37 mouse cellular contexts compared by ENCODE assay signal in the genomic region with DNA sequence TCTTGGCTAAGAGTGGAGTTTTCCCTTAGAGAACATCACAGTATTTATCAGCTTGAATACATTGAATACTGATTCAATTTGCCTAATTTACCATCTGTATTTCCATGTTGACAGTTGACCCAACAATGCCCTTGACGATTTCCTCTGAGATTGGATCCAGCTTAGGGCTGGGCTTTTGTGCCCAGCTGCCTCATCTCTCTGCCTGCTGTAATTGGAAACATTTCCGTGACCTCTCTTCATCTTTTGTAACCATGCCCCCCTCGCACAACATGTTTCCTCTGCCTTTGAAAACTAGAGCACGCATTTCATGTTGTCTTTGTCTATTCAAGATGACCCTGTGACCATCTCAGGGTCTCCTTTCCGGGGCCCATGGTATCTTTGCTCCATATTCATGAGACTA. TPM values are rescaled to one million over a fixed set of nuclear protein-coding genes. Genes with fewer than 3 reads are reported as not detected.
DNase-seq lines count a peak whose midpoint lies in the region; ATAC-seq and TF ChIP-seq lines count a peak whose summit lies in the region.
"Had no signal": no experiment of that assay in that cellular context is flagged by ENCODE, and none has a peak within 500 bp of the region (broad histone marks: within the 10 kb centered on the region; RNA-seq: fewer than 3 reads in every experiment).

No protein-coding gene starts in this region.

- WGBS in intestine, embryonic 14.5 days: 47% methylated on average over 5 of the region's 5 CpGs
- WGBS in intestine, embryonic 16.5 days: 49% methylated on average over 5 of the region's 5 CpGs
- 28% methylated on average over 5 of the region's 5 CpGs for WGBS in lung, embryonic 16.5 days

- intact Hi-C loops in left cerebral cortex, adult 2 months (cut with DNase I): no loop called here

- no peak overlapping the region for H3K9ac ChIP-seq in intestine, embryonic 14.5 days (ENCODE audit: low read length)
- no peak overlapping the region for H3K9ac ChIP-seq in intestine, embryonic 16.5 days (ENCODE audit: low read depth, low read length)
- no peak overlapping the region for H3K9ac ChIP-seq in lung, embryonic 16.5 days (ENCODE audit: low read length)
- H3K9ac ChIP-seq: hindbrain, embryonic 12.5 days; limb, embryonic 12.5 days; liver, postnatal 0 days had no signal

- no peak for ATAC-seq in intestine, embryonic 14.5 days (replicated peaks; ENCODE audit: low FRiP score, low TSS enrichment, low read depth)
- ATAC-seq in intestine, embryonic 16.5 days: no peak
- ATAC-seq in lung, embryonic 16.5 days (ENCODE audit: low read depth): peak; percentile 39; the same call in 1 of the 2 replicates
- ATAC-seq: forebrain, embryonic 14.5 days; inflammation-experienced regulatory T-cells, adult 6 months; liver, postnatal 0 days; midbrain, embryonic 16.5 days; Patski had no signal

- no peaks in the 10 kb centered on the region for H3K27me3 ChIP-seq in intestine, embryonic 14.5 days (replicated peaks; ENCODE audit: control insufficient read depth, insufficient read depth, low read length)
- H3K27me3 ChIP-seq in intestine, embryonic 16.5 days (replicated peaks; ENCODE audit: control insufficient read depth, insufficient read depth, low read length): no peaks in the 10 kb centered on the region
- H3K27me3 ChIP-seq in lung, embryonic 16.5 days (ENCODE audit: control insufficient read depth, insufficient read depth, low read depth, low read length): no peaks in the 10 kb centered on the region
- H3K27me3 ChIP-seq: limb, embryonic 12.5 days; Patski had no signal

- H3K9me3 ChIP-seq in intestine, embryonic 14.5 days (ENCODE audit: control insufficient read depth, low read length): no peaks in the 10 kb centered on the region
- no peaks in the 10 kb centered on the region for H3K9me3 ChIP-seq in intestine, embryonic 16.5 days (ENCODE audit: control insufficient read depth, low read length)
- H3K9me3 ChIP-seq in lung, embryonic 16.5 days (ENCODE audit: control insufficient read depth, low read length): no peaks in the 10 kb centered on the region
- H3K9me3 ChIP-seq: hindbrain, embryonic 12.5 days; limb, embryonic 12.5 days had no signal

- no peaks in the 10 kb centered on the region for H3K36me3 ChIP-seq in intestine, embryonic 14.5 days (ENCODE audit: control insufficient read depth, insufficient read depth, low read length)
- H3K36me3 ChIP-seq in intestine, embryonic 16.5 days (ENCODE audit: control insufficient read depth, insufficient read depth, low read length): no peaks in the 10 kb centered on the region
- H3K36me3 ChIP-seq in lung, embryonic 16.5 days (ENCODE audit: control insufficient read depth, insufficient read depth, low read length): no peaks in the 10 kb centered on the region
- H3K36me3 ChIP-seq: hindbrain, embryonic 12.5 days; limb, embryonic 12.5 days had no signal

- H3K27ac ChIP-seq in intestine, embryonic 14.5 days (ENCODE audit: low read depth): 0 out of 2 replicates have a peak overlapping the region, but pooled peaks have one; percentile 8
- H3K27ac ChIP-seq in intestine, embryonic 16.5 days (ENCODE audit: low read length): no peak overlapping the region
- H3K27ac ChIP-seq in lung, embryonic 16.5 days (ENCODE audit: low read length): 0 out of 2 replicates have a peak overlapping the region, but pooled peaks have one; percentile 20
- no peak overlapping the region for H3K27ac ChIP-seq in left cerebral cortex, adult 2 months
- H3K27ac ChIP-seq: hindbrain, embryonic 12.5 days; limb, embryonic 12.5 days; stomach, postnatal 0 days had no signal

- DNase-seq in intestine, embryonic 14.5 days (ENCODE audit: low spot score): peak; percentile 34
- DNase-seq in embryo, embryonic 10.5 days (ENCODE audit: low spot score): peak; percentile 63
- peak; percentile 63 for DNase-seq in mesoderm, embryonic 11.5 days (ENCODE audit: low read depth, low spot score)
- DNase-seq in left cerebral cortex, adult 2 months (ENCODE audit: extremely low spot score in 1 of 2, low spot score in 2 of 2): no peak
- no peak for DNase-seq in gastrocnemius, adult 8-10 months (ENCODE audit: low spot score in 2 of 2)
- DNase-seq in cerebellum, postnatal 10 days: no peak
- DNase-seq: adrenal gland, adult 2 months; cerebellum, adult 2 months; gastrocnemius, postnatal 10 days; heart, postnatal 10 days; kidney, adult 8-10 months; kidney, postnatal 14 days; liver, postnatal 0 days; right cerebral cortex, postnatal 14 days; thymus, adult 2 months; thymus, postnatal 4 days had no signal

- TF ChIP-seq CTCF in left cerebral cortex, adult 2 months (IDR thresholded peaks at IDR 0.05): no peak

- no peak overlapping the region for H3K4me2 ChIP-seq in intestine, embryonic 14.5 days (ENCODE audit: low read length)
- H3K4me2 ChIP-seq in intestine, embryonic 16.5 days (ENCODE audit: low read depth, low read length): no peak overlapping the region
- no peak overlapping the region for H3K4me2 ChIP-seq in lung, embryonic 16.5 days (ENCODE audit: low read depth, low read length)
- H3K4me2 ChIP-seq: heart, embryonic 11.5 days; hindbrain, embryonic 12.5 days; limb, embryonic 12.5 days; liver, embryonic 11.5 days had no signal

- 0 out of 2 replicates have a peak, but pooled peaks cover 3% of the 10 kb centered on the region for H3K4me1 ChIP-seq in intestine, embryonic 14.5 days (replicated peaks; ENCODE audit: control insufficient read depth, insufficient read depth, low read length)
- H3K4me1 ChIP-seq in intestine, embryonic 16.5 days (ENCODE audit: control insufficient read depth, insufficient read depth, low read length): peaks cover 6% of the 10 kb centered on the region; the same call in 1 of the 2 replicates
- H3K4me1 ChIP-seq in lung, embryonic 16.5 days (replicated peaks; ENCODE audit: control insufficient read depth, insufficient read depth, low read length): peaks cover 14% of the 10 kb centered on the region
- H3K4me1 ChIP-seq: limb, embryonic 12.5 days had no signal

- H3K4me3 ChIP-seq in intestine, embryonic 14.5 days (ENCODE audit: low read depth, low read length): no peak overlapping the region
- H3K4me3 ChIP-seq in intestine, embryonic 16.5 days (ENCODE audit: low read length): no peak overlapping the region
- no peak overlapping the region for H3K4me3 ChIP-seq in lung, embryonic 16.5 days (ENCODE audit: low read length)
- no peak overlapping the region for H3K4me3 ChIP-seq in left cerebral cortex, adult 2 months
- H3K4me3 ChIP-seq: hindbrain, embryonic 12.5 days; limb, embryonic 12.5 days; myocyte had no signal

RNA-seq across cellular contexts. Expression of a gene that starts 25.2 kb away (rescaled TPM):
- polyA plus RNA-seq in intestine, embryonic 14.5 days (2014; fragmentation: Nextera tagmentation; extraction: Ambion mirVana): not detected in 2 replicates
- polyA plus RNA-seq in intestine, embryonic 16.5 days (2015; fragmentation: Nextera tagmentation; extraction: Ambion mirVana): not detected in 2 replicates
- polyA plus RNA-seq in lung, embryonic 16.5 days (2015; fragmentation: Nextera tagmentation; extraction: Ambion mirVana): not detected in 2 replicates
- not detected for total RNA-seq in left cerebral cortex, adult 2 months (2021)
- total RNA-seq in gastrocnemius, adult 8-10 months (2022): not detected
- total RNA-seq: adrenal gland, adult 2 months; ES-E14; gastrocnemius, postnatal 10 days; granulocyte monocyte progenitor cell, adult 5-6 weeks; heart, postnatal 10 days; layer of hippocampus, adult 18-20 months; layer of hippocampus, postnatal 14 days; left cerebral cortex, postnatal 10 days; megakaryocyte progenitor cell, adult 5-6 weeks; neutrophil, adult 5-6 weeks had no signal
- polyA plus RNA-seq: adrenal gland, adult 2 months; cerebellum, adult 2 months; embryonic facial prominence, embryonic 14.5 days; forebrain, embryonic 14.5 days; frontal cortex, adult 2 months; heart, embryonic 11.5 days; hindbrain, embryonic 12.5 days; inflammation-experienced regulatory T-cells, adult 6 months; limb, embryonic 12.5 days; liver, embryonic 11.5 days; liver, postnatal 0 days; midbrain, embryonic 16.5 days; myocyte; Patski; stomach, postnatal 0 days; thymus, adult 2 months had no signal

RNA-seq across cellular contexts. Expression of a gene that starts 49.4 kb away (rescaled TPM):
- 13.0 TPM in 2 replicates for polyA plus RNA-seq in intestine, embryonic 14.5 days (2014; fragmentation: Nextera tagmentation; extraction: Ambion mirVana)
- polyA plus RNA-seq in intestine, embryonic 16.5 days (2015; fragmentation: Nextera tagmentation; extraction: Ambion mirVana): 8.5 and 8.7 TPM in 2 replicates
- 12.4 and 13.2 TPM in 2 replicates for polyA plus RNA-seq in lung, embryonic 16.5 days (2015; fragmentation: Nextera tagmentation; extraction: Ambion mirVana)
- total RNA-seq in left cerebral cortex, adult 2 months (2021): 100 to 1,000 TPM; 165 to 181 TPM
- 10 to 100 TPM; 37.3 to 49.1 (median 39.6) TPM for total RNA-seq in gastrocnemius, adult 8-10 months (2022)

Comparison
In these comparisons a context has a peak if more than half of its experiments do, and no peak if none do; other contexts are left out.
1. H3K27ac ChIP-seq: peak in intestine, embryonic 14.5 days (single experiment) and lung, embryonic 16.5 days (single experiment); none in intestine, embryonic 16.5 days (single experiment) and left cerebral cortex, adult 2 months (single experiment).
2. DNase-seq: peak in intestine, embryonic 14.5 days (single experiment), embryo, embryonic 10.5 days (single experiment) and mesoderm, embryonic 11.5 days (single experiment); none in left cerebral cortex, adult 2 months (0 of 2), gastrocnemius, adult 8-10 months (0 of 2) and cerebellum, postnatal 10 days (0 of 2).